Mouse (Mus musculus): ENCODE data around the gene Ripor2. TPM values are rescaled to one million over a fixed set of nuclear protein-coding genes. Genes with fewer than 3 reads are reported as not detected.

The Ripor2 gene
- polyA plus RNA-seq, 2 experiments: 2.1 TPM

DNA sequence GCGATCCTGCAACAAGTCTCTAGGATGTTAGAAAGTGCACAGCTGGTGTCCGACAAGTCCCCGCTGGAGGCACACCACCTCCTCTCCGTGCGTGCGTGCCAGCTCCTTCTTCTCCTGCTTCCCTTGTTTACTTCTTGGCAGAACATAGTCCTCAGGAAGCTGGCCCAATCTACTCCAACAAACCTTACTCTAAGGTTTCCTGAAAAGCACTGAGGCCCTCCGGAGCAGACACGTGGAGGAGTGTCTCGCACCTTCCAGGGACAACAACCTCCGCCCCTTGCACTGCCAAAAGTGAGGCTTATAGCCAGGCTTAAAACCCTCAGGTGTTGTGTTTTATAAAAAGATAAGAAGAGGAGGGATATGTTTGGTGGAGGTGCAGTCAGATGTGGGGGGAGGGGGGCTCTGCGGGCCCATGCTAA is 21.6 kb downstream of the Ripor2 start:
- ATAC-seq (ENCODE audit: insufficient read depth): no peak
- no peaks in the 10 kb centered on the region for H3K9me3 ChIP-seq (ENCODE audit: control insufficient read depth, low read length)
- H3K4me2 ChIP-seq (ENCODE audit: low read depth): peak overlapping the region; percentile 17
- DNase-seq (ENCODE audit: low read depth in 3 of 3, low spot score in 3 of 3): no peak
- no peaks in the 10 kb centered on the region for H3K27me3 ChIP-seq (ENCODE audit: control insufficient read depth, insufficient read depth, low read length)
- 25% methylated on average over 11 of the region's 11 CpGs for whole genome bisulfite sequencing (ENCODE audit: insufficient replicate concordance)
- peaks cover 3 to 27% of the 10 kb centered on the region in 2 experiments; a peak in 3 of 4 replicates for H3K4me1 ChIP-seq (replicated peaks; ENCODE audit: control insufficient read depth in 2 of 2, insufficient read depth in 2 of 2, low read length in 1 of 2)
- no peak overlapping the region for H3K4me3 ChIP-seq (ENCODE audit: insufficient read depth in 1 of 2, low read depth in 2 of 2, low read length in 2 of 2)
- no peaks in the 10 kb centered on the region for H3K36me3 ChIP-seq (replicated peaks; ENCODE audit: control insufficient read depth, insufficient read depth, low read depth)
- no peak overlapping the region for H3K27ac ChIP-seq
- TF ChIP-seq EP300 (IDR thresholded peaks at IDR 0.05; ENCODE audit: low read depth) (no peak), CTCF (IDR thresholded peaks at IDR 0.05; ENCODE audit: low read depth) (no peak)
- no peak overlapping the region for H3K9ac ChIP-seq (replicated peaks)

DNA sequence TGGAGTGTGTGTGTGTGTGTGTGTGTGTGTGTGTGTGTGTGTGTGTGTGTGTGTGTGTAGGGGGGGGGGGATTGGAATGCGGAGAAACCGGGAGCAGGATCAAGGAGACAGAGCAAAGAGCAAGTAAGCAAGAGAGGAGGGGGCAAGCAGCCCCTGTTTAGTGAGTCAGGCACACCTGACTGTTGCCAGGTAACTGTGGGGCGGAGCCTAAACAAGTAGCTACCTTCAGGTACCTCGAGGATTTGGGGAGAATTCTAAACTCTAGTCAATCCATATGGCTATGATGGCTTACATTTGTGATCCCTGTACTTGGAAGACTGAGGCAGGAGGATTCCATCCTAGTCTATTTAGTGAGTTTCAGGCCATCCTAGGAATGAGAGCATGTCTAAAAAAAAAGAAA is 22.1 kb downstream of the Ripor2 start:
- H3K4me3 ChIP-seq (ENCODE audit: insufficient read depth in 1 of 2, low read depth in 2 of 2, low read length in 2 of 2): no peak overlapping the region
- H3K9ac ChIP-seq (replicated peaks): no peak overlapping the region
- no peaks in the 10 kb centered on the region for H3K9me3 ChIP-seq (ENCODE audit: control insufficient read depth, low read length)
- no peaks in the 10 kb centered on the region for H3K27me3 ChIP-seq (ENCODE audit: control insufficient read depth, insufficient read depth, low read length)
- no peak overlapping the region for H3K4me2 ChIP-seq (ENCODE audit: low read depth)
- DNase-seq (ENCODE audit: low read depth in 3 of 3, low spot score in 3 of 3): no peak
- WGBS (ENCODE audit: insufficient replicate concordance): 20% methylated on average over 3 of the region's 4 CpGs
- no peak for ATAC-seq (ENCODE audit: insufficient read depth)
- H3K27ac ChIP-seq: no peak overlapping the region
- H3K36me3 ChIP-seq (replicated peaks; ENCODE audit: control insufficient read depth, insufficient read depth, low read depth): no peaks in the 10 kb centered on the region
- H3K4me1 ChIP-seq (replicated peaks; ENCODE audit: control insufficient read depth in 2 of 2, insufficient read depth in 2 of 2, low read length in 1 of 2): peaks cover 3 to 27% of the 10 kb centered on the region in 2 experiments; a peak in 3 of 4 replicates
- no peak for TF ChIP-seq EP300 (IDR thresholded peaks at IDR 0.05; ENCODE audit: low read depth)
- no peak for TF ChIP-seq CTCF (IDR thresholded peaks at IDR 0.05; ENCODE audit: low read depth)

DNA sequence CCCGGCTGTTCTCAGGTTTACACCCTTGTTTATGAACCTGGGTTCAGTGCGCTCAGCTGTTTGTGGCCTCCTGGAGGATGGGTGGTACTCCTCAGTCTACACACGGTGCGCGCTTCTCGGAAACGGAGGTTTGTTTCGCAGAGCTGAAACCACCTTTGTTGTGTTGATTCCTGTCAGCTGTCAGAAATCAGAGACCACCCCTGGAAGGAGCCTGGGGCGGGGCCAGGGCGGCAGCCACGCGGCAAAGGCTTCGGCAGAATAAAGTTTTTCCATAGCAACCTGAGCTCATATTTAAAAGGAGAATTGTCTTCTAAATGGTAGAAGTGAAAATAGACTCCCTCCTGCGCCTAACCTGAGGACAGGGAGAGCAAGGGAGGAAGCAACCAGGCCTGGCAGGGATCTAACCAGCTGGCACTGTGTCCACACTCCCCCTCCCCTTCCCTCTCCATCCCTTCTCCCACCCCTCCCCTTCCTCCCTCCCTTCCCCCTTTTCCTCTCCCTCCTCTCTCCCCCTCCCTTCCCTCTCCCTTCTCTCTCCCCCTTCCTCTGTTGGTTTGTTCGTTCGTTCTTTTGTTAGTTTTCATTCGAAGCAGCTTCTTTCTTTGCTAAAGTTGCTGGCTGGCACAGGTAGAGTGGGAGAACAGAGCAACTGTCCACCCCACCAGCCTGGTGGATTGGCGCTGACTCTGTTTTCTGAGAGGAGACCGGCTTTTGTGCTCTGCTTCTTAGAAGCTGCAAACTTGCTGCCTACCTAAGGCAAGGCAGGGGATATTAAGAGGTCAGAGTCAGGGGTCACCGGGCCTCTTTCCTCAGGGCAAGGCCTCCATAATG is 23.0 kb downstream of the Ripor2 start:
- ATAC-seq (ENCODE audit: insufficient read depth) (no peak), DNase-seq (ENCODE audit: low read depth in 3 of 3, low spot score in 3 of 3) (no peak)
- Histone ChIP-seq H3K27ac (no peak overlapping the region), H3K4me1 (replicated peaks; ENCODE audit: control insufficient read depth in 2 of 2, insufficient read depth in 2 of 2, low read length in 1 of 2) (peaks cover 3 to 32% of the 10 kb centered on the region in 2 experiments; a peak in 3 of 4 replicates), H3K9ac (replicated peaks) (no peak overlapping the region), H3K27me3 (ENCODE audit: control insufficient read depth, insufficient read depth, low read length) (no peaks in the 10 kb centered on the region), H3K9me3 (ENCODE audit: control insufficient read depth, low read length) (no peaks in the 10 kb centered on the region), H3K4me3 (ENCODE audit: insufficient read depth in 1 of 2, low read depth in 2 of 2, low read length in 2 of 2) (no peak overlapping the region), H3K4me2 (ENCODE audit: low read depth) (peak overlapping the region; percentile 28), H3K36me3 (replicated peaks; ENCODE audit: control insufficient read depth, insufficient read depth, low read depth) (no peaks in the 10 kb centered on the region)
- TF ChIP-seq EP300 (IDR thresholded peaks at IDR 0.05; ENCODE audit: low read depth): no peak
- TF ChIP-seq CTCF (IDR thresholded peaks at IDR 0.05; ENCODE audit: low read depth): no peak
- 28% methylated on average over 20 of the region's 20 CpGs for WGBS (ENCODE audit: insufficient replicate concordance)

DNA sequence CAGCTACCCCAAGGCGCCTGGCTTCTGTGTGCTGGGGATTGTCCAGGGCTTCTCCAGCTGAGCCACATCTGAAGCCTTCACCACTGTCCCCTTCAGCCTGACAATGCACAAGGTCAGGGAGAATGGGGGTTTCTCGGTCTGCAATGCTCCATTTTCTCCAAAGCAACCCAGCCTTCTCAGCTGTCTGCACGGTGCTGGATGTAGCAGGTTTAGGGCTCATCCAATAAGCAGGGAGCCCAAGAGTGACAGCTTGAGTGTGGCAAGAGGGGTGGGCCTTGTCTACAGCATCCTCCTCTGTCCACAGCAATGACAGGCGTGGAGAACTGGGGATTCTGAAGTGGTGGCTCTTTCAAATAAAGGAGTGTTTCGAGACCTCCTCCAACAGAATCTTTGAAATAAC is 23.8 kb downstream of the Ripor2 start:
- no peak overlapping the region for H3K27ac ChIP-seq
- 67% methylated on average over 5 of the region's 5 CpGs for WGBS (ENCODE audit: insufficient replicate concordance)
- H3K4me2 ChIP-seq (ENCODE audit: low read depth): no peak overlapping the region
- ATAC-seq (ENCODE audit: insufficient read depth) (no peak), DNase-seq (ENCODE audit: low read depth in 3 of 3, low spot score in 3 of 3) (no peak)
- TF ChIP-seq CTCF (IDR thresholded peaks at IDR 0.05; ENCODE audit: low read depth) (no peak), EP300 (IDR thresholded peaks at IDR 0.05; ENCODE audit: low read depth) (no peak)
- H3K4me1 ChIP-seq (replicated peaks; ENCODE audit: control insufficient read depth in 2 of 2, insufficient read depth in 2 of 2, low read length in 1 of 2): peaks cover 3 to 34% of the 10 kb centered on the region in 2 experiments; a peak in 3 of 4 replicates
- no peaks in the 10 kb centered on the region for H3K36me3 ChIP-seq (replicated peaks; ENCODE audit: control insufficient read depth, insufficient read depth, low read depth)
- no peak overlapping the region for H3K9ac ChIP-seq (replicated peaks)
- H3K4me3 ChIP-seq (ENCODE audit: insufficient read depth in 1 of 2, low read depth in 2 of 2, low read length in 2 of 2): no peak overlapping the region
- H3K27me3 ChIP-seq (ENCODE audit: control insufficient read depth, insufficient read depth, low read length): no peaks in the 10 kb centered on the region
- no peaks in the 10 kb centered on the region for H3K9me3 ChIP-seq (ENCODE audit: control insufficient read depth, low read length)

DNA sequence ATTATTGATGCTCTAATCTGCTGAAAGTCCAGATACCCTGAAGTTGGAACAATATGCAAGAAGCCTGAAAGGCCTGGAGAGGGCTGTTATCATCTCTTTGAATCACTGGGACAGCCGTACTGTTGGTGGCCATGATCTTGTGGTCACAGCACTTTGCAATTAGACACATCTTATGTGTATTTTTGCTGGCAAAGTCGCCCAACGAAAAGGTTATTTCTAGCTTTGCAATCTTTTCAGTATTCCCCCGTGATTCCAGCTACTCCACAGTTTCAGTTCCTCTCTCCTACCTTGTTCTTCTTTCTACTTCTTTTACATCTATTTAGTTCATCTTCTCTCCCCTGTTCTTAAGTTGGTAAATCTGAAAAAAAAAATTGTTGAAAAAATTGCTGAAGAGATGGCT is 26.0 kb downstream of the Ripor2 start:
- ATAC-seq (ENCODE audit: insufficient read depth): no peak

More for the DNA sequence above, 26.0 kb downstream of the Ripor2 start:
- H3K9me3 ChIP-seq (ENCODE audit: control insufficient read depth, low read length): no peaks in the 10 kb centered on the region
- no peak overlapping the region for H3K4me2 ChIP-seq (ENCODE audit: low read depth)
- H3K36me3 ChIP-seq (replicated peaks; ENCODE audit: control insufficient read depth, insufficient read depth, low read depth): no peaks in the 10 kb centered on the region
- DNase-seq (ENCODE audit: low read depth in 3 of 3, low spot score in 3 of 3): no peak
- no peak overlapping the region for H3K4me3 ChIP-seq (ENCODE audit: insufficient read depth in 1 of 2, low read depth in 2 of 2, low read length in 2 of 2)
- WGBS (ENCODE audit: insufficient replicate concordance): 57% methylated on average over 4 of the region's 4 CpGs
- no peak overlapping the region for H3K27ac ChIP-seq
- H3K4me1 ChIP-seq (replicated peaks; ENCODE audit: control insufficient read depth in 2 of 2, insufficient read depth in 2 of 2, low read length in 1 of 2): peaks cover 3 to 28% of the 10 kb centered on the region in 2 experiments; a peak in 3 of 4 replicates
- no peaks in the 10 kb centered on the region for H3K27me3 ChIP-seq (ENCODE audit: control insufficient read depth, insufficient read depth, low read length)
- no peak for TF ChIP-seq CTCF (IDR thresholded peaks at IDR 0.05; ENCODE audit: low read depth)
- no peak for TF ChIP-seq EP300 (IDR thresholded peaks at IDR 0.05; ENCODE audit: low read depth)
- no peak overlapping the region for H3K9ac ChIP-seq (replicated peaks)
